Comparison of ENCODE assay signal across 10 mouse cellular contexts in genomic region chr1:56898606-56899396, GRCm38 (mm10).
A peak's percentile ranks its signal among the peaks of the same experiment; 100 is the strongest.
DNase-seq lines count a peak whose midpoint lies in the region; ATAC-seq and TF ChIP-seq lines count a peak whose summit lies in the region.
"Had no signal": no experiment of that assay in that cellular context is flagged by ENCODE, and none has a peak within 500 bp of the region (broad histone marks: within the 10 kb centered on the region; RNA-seq: fewer than 3 reads in every experiment).

No protein-coding gene starts in this region.

- no peak for DNase-seq in heart, adult 8-10 months (ENCODE audit: low spot score)
- peak; percentile 2 for DNase-seq in embryo, embryonic 9.5 days (ENCODE audit: extremely low spot score)
- peak; percentile 49 to 52 for DNase-seq in kidney, adult 8-10 months
- peak; percentile 9 for DNase-seq in midbrain, postnatal 0 days (ENCODE audit: low spot score)
- no peak for DNase-seq in cerebellum, postnatal 10 days
- DNase-seq in layer of hippocampus, postnatal 14 days (ENCODE audit: low spot score in 2 of 2) = no peak
- DNase-seq in Muller cell, postnatal 12 days (ENCODE audit: inconsistent ontology term) = no peak
- DNase-seq: adrenal gland, postnatal 25 days; cerebellum, adult 11-12 months had no signal

- ATAC-seq in heart, embryonic 12.5 days (ENCODE audit: insufficient number of reproducible peaks, low FRiP score) = no peak
- ATAC-seq in midbrain, postnatal 0 days (ENCODE audit: low FRiP score) = no peak

- H3K4me1 ChIP-seq in heart, embryonic 12.5 days (replicated peaks) = no peaks in the 10 kb centered on the region
- H3K4me1 ChIP-seq in midbrain, postnatal 0 days (ENCODE audit: insufficient read depth, low read length) = no peaks in the 10 kb centered on the region

- H3K27me3 ChIP-seq in heart, embryonic 12.5 days (replicated peaks) = no peaks in the 10 kb centered on the region
- H3K27me3 ChIP-seq in midbrain, postnatal 0 days (ENCODE audit: insufficient read depth, low read length) = no peaks in the 10 kb centered on the region

- no peak for TF ChIP-seq CTCF in midbrain, postnatal 0 days (IDR thresholded peaks at IDR 0.05)

- 45% methylated on average over 13 of the region's 13 CpGs for WGBS in heart, embryonic 12.5 days
- 73% methylated on average over 13 of the region's 13 CpGs for WGBS in midbrain, postnatal 0 days

- H3K27ac ChIP-seq in heart, embryonic 12.5 days (ENCODE audit: poor library complexity, severe bottlenecking) = no peak overlapping the region
- no peak overlapping the region for H3K27ac ChIP-seq in midbrain, postnatal 0 days (ENCODE audit: low read depth, low read length)

- H3K4me3 ChIP-seq in heart, embryonic 12.5 days = no peak overlapping the region
- no peak overlapping the region for H3K4me3 ChIP-seq in midbrain, postnatal 0 days (ENCODE audit: low read depth, low read length)

- no peaks in the 10 kb centered on the region for H3K36me3 ChIP-seq in heart, embryonic 12.5 days
- H3K36me3 ChIP-seq in midbrain, postnatal 0 days (ENCODE audit: insufficient read depth, low read length) = no peaks in the 10 kb centered on the region

- peak overlapping the region; percentile 19; the same call in 1 of the 2 replicates for H3K4me2 ChIP-seq in heart, embryonic 12.5 days
- H3K4me2 ChIP-seq in midbrain, postnatal 0 days (ENCODE audit: low read depth, low read length, poor library complexity, severe bottlenecking) = no peak overlapping the region

- no peaks in the 10 kb centered on the region for H3K9me3 ChIP-seq in heart, embryonic 12.5 days (replicated peaks)
- no peaks in the 10 kb centered on the region for H3K9me3 ChIP-seq in midbrain, postnatal 0 days (ENCODE audit: low read length)

- no peak overlapping the region for H3K9ac ChIP-seq in heart, embryonic 12.5 days
- no peak overlapping the region for H3K9ac ChIP-seq in midbrain, postnatal 0 days (replicated peaks; ENCODE audit: low read length, poor library complexity, severe bottlenecking)

Comparison
In these comparisons a context has a peak if more than half of its experiments do, and no peak if none do; other contexts are left out.
1. DNase-seq: peak in embryo, embryonic 9.5 days (single experiment), kidney, adult 8-10 months (2 of 2) and midbrain, postnatal 0 days (single experiment); none in heart, adult 8-10 months (single experiment), cerebellum, postnatal 10 days (0 of 2), layer of hippocampus, postnatal 14 days (0 of 2) and Muller cell, postnatal 12 days (single experiment).